Mouse (Mus musculus) liver, postnatal 0 days (tissue): ENCODE measurements around the gene Rem1.
"Not testable (repeated sequence)": the region's sequence is repeated elsewhere in the genome, so short reads cannot be mapped to it uniquely, and the experiment has no call there.

Experiments used
- CTCF ChIP-seq: sonication (generic); IDR thresholded peaks from 2 replicates; pipeline ENCODE4 v1.5.1; 2016; ENCODE audit warnings: antibody characterized with exemption, low read depth
- EP300 ChIP-seq: IDR thresholded peaks from 2 replicates; pipeline ENCODE4 v1.6.1; 2016; ENCODE audit warnings: antibody characterized with exemption, low read depth, mild to moderate bottlenecking

DNA sequence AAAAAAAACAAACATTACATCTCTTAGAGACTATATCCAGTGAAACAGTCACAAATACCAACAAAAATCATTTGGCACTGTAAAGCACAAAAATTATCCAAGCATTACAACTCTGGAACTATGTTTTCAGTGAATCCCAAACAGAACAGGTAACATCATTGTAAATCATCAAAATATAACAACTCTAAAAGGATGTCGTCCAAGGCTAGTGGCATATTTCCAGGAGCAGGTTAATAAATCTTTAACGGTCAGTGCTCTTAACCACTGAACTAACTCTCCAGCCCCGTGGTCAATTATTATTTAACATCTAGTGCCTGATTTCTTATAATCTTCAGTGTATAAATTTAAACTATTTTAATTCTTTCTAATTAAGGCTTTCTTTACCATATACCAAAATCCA, 39.4 kb downstream of the Rem1 start:
- TF ChIP-seq EP300, CTCF: not testable (repeated sequence)
